In the genomic region with DNA sequence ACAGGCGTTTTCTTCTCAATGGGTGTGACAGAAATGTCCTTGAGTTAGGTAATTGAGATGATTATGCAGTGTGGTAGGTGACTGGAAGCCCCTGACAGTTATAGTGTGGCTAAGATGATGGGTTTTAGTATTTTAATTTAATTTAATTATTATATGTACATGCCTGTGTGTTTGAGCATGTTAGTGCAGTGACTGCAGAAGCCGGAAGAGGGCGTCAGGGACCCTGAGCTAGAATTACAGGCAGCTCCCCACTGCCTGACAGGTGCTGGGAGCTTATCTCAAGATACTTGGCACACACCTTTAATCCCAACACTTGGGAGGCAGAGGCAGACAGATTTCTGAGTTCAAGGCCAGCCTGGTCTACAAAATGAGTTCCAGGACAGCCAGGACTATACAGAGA, we compare ENCODE assay signal across 32 mouse cellular contexts. TPM values are rescaled to one million over a fixed set of nuclear protein-coding genes. Genes with fewer than 3 reads are reported as not detected.
DNase-seq lines count a peak whose midpoint lies in the region; ATAC-seq and TF ChIP-seq lines count a peak whose summit lies in the region.
"Had no signal": no experiment of that assay in that cellular context is flagged by ENCODE, and none has a peak within 500 bp of the region (broad histone marks: within the 10 kb centered on the region; RNA-seq: fewer than 3 reads in every experiment).

No protein-coding gene starts in this region.

- H3K27ac ChIP-seq in MEL (ENCODE audit: control insufficient read depth, low read depth, low read length) = no peak overlapping the region
- H3K27ac ChIP-seq: embryonic facial prominence, embryonic 13.5 days; embryonic facial prominence, embryonic 15.5 days; forebrain, embryonic 10.5 days; forebrain, embryonic 12.5 days had no signal

- peak; percentile 73 for DNase-seq in ES-CJ7 (ENCODE audit: low read depth, low spot score)
- no peak for DNase-seq in MEL (ENCODE audit: low read depth, low spot score)
- DNase-seq in ZHBTc4 (ENCODE audit: low read depth, low spot score) = peak; percentile 82
- no peak for DNase-seq in embryo, embryonic 11 days
- DNase-seq in frontal cortex, postnatal 10 days (ENCODE audit: low spot score in 2 of 2) = no peak
- no peak for DNase-seq in Muller cell, postnatal 12 days (ENCODE audit: inconsistent ontology term)
- DNase-seq: adrenal gland, adult 8-10 months; adrenal gland, postnatal 14 days; adrenal gland, postnatal 36 days; B cell, adult 2 months; cerebellum, adult 11-12 months; cerebellum, adult 2 months; cerebellum, adult 9-10 months; cerebellum, postnatal 10 days; cerebellum, postnatal 25 days; gastrocnemius, adult 2 months had no signal

- peaks cover 56% of the 10 kb centered on the region for H3K4me1 ChIP-seq in E14TG2a.4 (replicated peaks; ENCODE audit: low read depth, low read length)
- no peaks in the 10 kb centered on the region; a peak in 1 of 4 replicates for H3K4me1 ChIP-seq in MEL (ENCODE audit: control insufficient read depth in 1 of 2, insufficient read depth in 2 of 2, low read length in 2 of 2)
- H3K4me1 ChIP-seq: embryonic facial prominence, embryonic 15.5 days; forebrain, embryonic 10.5 days; forebrain, embryonic 12.5 days had no signal

- TF ChIP-seq CTCF in E14TG2a.4 (conservative IDR thresholded peaks at IDR 0.05; ENCODE audit: low read length) = peak; percentile 55
- TF ChIP-seq CTCF in MEL (IDR thresholded peaks at IDR 0.05 in 2 of 3, conservative IDR thresholded peaks at IDR 0.05 in 1 of 3; ENCODE audit: control insufficient read depth in 1 of 3, insufficient read depth in 1 of 3, low read depth in 2 of 3, low read length in 3 of 3, poor library complexity in 1 of 3, severe bottlenecking in 1 of 3) = peak in 1 of 3 experiments; percentile 12; a peak in 2 of 6 replicates

- H3K9ac ChIP-seq in MEL (ENCODE audit: control insufficient read depth, low read depth, low read length, poor library complexity, severe bottlenecking) = no peak overlapping the region
- H3K9ac ChIP-seq: embryonic facial prominence, embryonic 13.5 days; embryonic facial prominence, embryonic 15.5 days; forebrain, embryonic 12.5 days had no signal

- no peak for ATAC-seq in megakaryocyte progenitor cell, adult 5-6 weeks (replicated peaks; ENCODE audit: poor library complexity)
- ATAC-seq: activated CD4-positive, CD25-positive, alpha-beta regulatory T cell, adult 4 months; CD4-positive, CD25-positive, alpha-beta regulatory T cell, adult 4 months; forebrain, embryonic 14.5 days; forebrain, embryonic 16.5 days; Patski had no signal

- H3K4me3 ChIP-seq in E14TG2a.4 (replicated peaks; ENCODE audit: low read length) (peak overlapping the region; percentile 79), MEL (ENCODE audit: control insufficient read depth in 1 of 2, insufficient read depth in 1 of 2, low read depth in 2 of 2, low read length in 2 of 2) (no peak overlapping the region)
- H3K4me3 ChIP-seq: embryonic facial prominence, embryonic 13.5 days; embryonic facial prominence, embryonic 15.5 days; erythroblast, embryonic 14.5 days; forebrain, embryonic 10.5 days; forebrain, embryonic 12.5 days had no signal

- H3K79me2 ChIP-seq in MEL (ENCODE audit: control insufficient read depth, insufficient read depth, low read length, poor library complexity) = no peaks in the 10 kb centered on the region

- no peak for TF ChIP-seq POLR2A in MEL (IDR thresholded peaks at IDR 0.05; ENCODE audit: control insufficient read depth in 1 of 2, insufficient read depth in 1 of 2, low read depth in 1 of 2, low read length in 2 of 2, poor library complexity in 1 of 2)

- peak; percentile 5; the same call in 1 of the 2 replicates for TF ChIP-seq RAD21 in MEL (IDR thresholded peaks at IDR 0.05; ENCODE audit: low read depth, low read length)

- H3K27me3 ChIP-seq in E14TG2a.4 (ENCODE audit: insufficient read depth, low read length) (no peaks in the 10 kb centered on the region), MEL (ENCODE audit: control insufficient read depth in 1 of 2, insufficient read depth in 2 of 2, low read length in 2 of 2) (peaks cover 0 to 3% of the 10 kb centered on the region in 2 experiments; a peak in 1 of 4 replicates)
- H3K27me3 ChIP-seq: CH12.LX; embryonic facial prominence, embryonic 13.5 days; embryonic facial prominence, embryonic 15.5 days; forebrain, embryonic 12.5 days; Patski had no signal

- peaks cover 26% of the 10 kb centered on the region for H3K36me3 ChIP-seq in E14TG2a.4 (ENCODE audit: insufficient read depth, low read length)
- no peaks in the 10 kb centered on the region for H3K36me3 ChIP-seq in MEL (ENCODE audit: control insufficient read depth in 1 of 2, insufficient read depth in 2 of 2, low read length in 2 of 2)
- H3K36me3 ChIP-seq: embryonic facial prominence, embryonic 13.5 days; embryonic facial prominence, embryonic 15.5 days; forebrain, embryonic 10.5 days; forebrain, embryonic 12.5 days; G1E had no signal

- no peak for TF ChIP-seq EP300 in MEL (IDR thresholded peaks at IDR 0.05; ENCODE audit: low read depth in 1 of 2, low read length in 2 of 2)

- H3K9me3 ChIP-seq in E14TG2a.4 (ENCODE audit: low read length) = no peaks in the 10 kb centered on the region
- H3K9me3 ChIP-seq in MEL (replicated peaks; ENCODE audit: insufficient read depth, low read length) = no peaks in the 10 kb centered on the region
- H3K9me3 ChIP-seq: embryonic facial prominence, embryonic 13.5 days; embryonic facial prominence, embryonic 15.5 days; forebrain, embryonic 10.5 days; forebrain, embryonic 12.5 days; G1E had no signal

TF ChIP-seq in MEL, 35 proteins besides CTCF, POLR2A, EP300 and RAD21:
- TF ChIP-seq MYC (IDR thresholded peaks at IDR 0.05; ENCODE audit: low read depth, low read length) = no peak
- no peak for TF ChIP-seq ELF1 (IDR thresholded peaks at IDR 0.05; ENCODE audit: low read depth, low read length)
- no peak for TF ChIP-seq NRF1 (IDR thresholded peaks at IDR 0.05; ENCODE audit: insufficient read depth, low read depth, low read length, poor library complexity, severe bottlenecking)
- no peak for TF ChIP-seq MAFK (IDR thresholded peaks at IDR 0.05; ENCODE audit: borderline replicate concordance, low read depth, low read length)
- no peak for TF ChIP-seq RCOR1 (IDR thresholded peaks at IDR 0.05; ENCODE audit: low read depth, low read length)
- no peak for TF ChIP-seq UBTF (IDR thresholded peaks at IDR 0.05; ENCODE audit: borderline replicate concordance, insufficient read depth, low read depth, low read length)
- no peak for TF ChIP-seq MAX (IDR thresholded peaks at IDR 0.05; ENCODE audit: low read length)
- no peak for TF ChIP-seq TCF12 (IDR thresholded peaks at IDR 0.05; ENCODE audit: low read depth, low read length)
- TF ChIP-seq E2F4 (IDR thresholded peaks at IDR 0.05; ENCODE audit: borderline replicate concordance, low read depth, low read length) = no peak
- no peak for TF ChIP-seq TBP (IDR thresholded peaks at IDR 0.05; ENCODE audit: low read depth, low read length)
- no peak for TF ChIP-seq MAZ (IDR thresholded peaks at IDR 0.05; ENCODE audit: low read depth, low read length)
- no peak for TF ChIP-seq ZMIZ1 (IDR thresholded peaks at IDR 0.05; ENCODE audit: low read depth, low read length)
- no peak for TF ChIP-seq TAL1 (IDR thresholded peaks at IDR 0.05; ENCODE audit: low read length)
- TF ChIP-seq MYB (IDR thresholded peaks at IDR 0.05; ENCODE audit: low read depth, low read length) = no peak
- no peak for TF ChIP-seq USF1 (IDR thresholded peaks at IDR 0.05; ENCODE audit: low read depth, low read length)
- no peak for TF ChIP-seq USF2 (IDR thresholded peaks at IDR 0.05; ENCODE audit: borderline replicate concordance in 1 of 2, insufficient read depth in 1 of 2, low read depth in 1 of 2, low read length in 2 of 2)
- no peak for TF ChIP-seq CHD2 (IDR thresholded peaks at IDR 0.05; ENCODE audit: low read length)
- TF ChIP-seq GATA1 (IDR thresholded peaks at IDR 0.05; ENCODE audit: low read depth, low read length) = no peak
- TF ChIP-seq MXI1 (IDR thresholded peaks at IDR 0.05; ENCODE audit: low read depth, low read length) = no peak
- TF ChIP-seq CHD1 (IDR thresholded peaks at IDR 0.05; ENCODE audit: low read depth, low read length) = no peak

RNA-seq across cellular contexts. Expression of a gene that starts 33.3 kb away (rescaled TPM):
- total RNA-seq in MEL (2012; rRNA removed) = not detected in 2 replicates
- polyA plus RNA-seq in MEL (2012; ENCODE audit: insufficient read depth in 1 of 2, insufficient read length in 2 of 2, low read depth in 1 of 2, low replicate concordance in 2 of 2, missing spikeins in 1 of 2) = not detected
- not detected in 2 replicates for total RNA-seq in megakaryocyte progenitor cell, adult 5-6 weeks (2015)
- total RNA-seq in megakaryocyte progenitor cell, adult 5-6 weeks (2017) = not detected in 2 replicates
- total RNA-seq: adrenal gland, adult 8-10 months; adrenal gland, postnatal 36 days; CH12.LX had no signal
- polyA plus RNA-seq: cerebellum, adult 2 months; cortical plate, adult 2 months; embryonic facial prominence, embryonic 13.5 days; embryonic facial prominence, embryonic 15.5 days; erythroblast, embryonic 14.5 days; forebrain, embryonic 10.5 days; forebrain, embryonic 12.5 days; forebrain, embryonic 14.5 days; forebrain, embryonic 16.5 days; G1E; Patski had no signal

RNA-seq across cellular contexts. Expression of a gene that starts 36.1 kb away (rescaled TPM):
- total RNA-seq in MEL (2012; rRNA removed) = not detected in 2 replicates
- under 1 TPM in 1 of 2 experiments, not detected in 1; 0.22 TPM for polyA plus RNA-seq in MEL (2012; ENCODE audit: insufficient read depth in 1 of 2, insufficient read length in 2 of 2, low read depth in 1 of 2, low replicate concordance in 2 of 2, missing spikeins in 1 of 2)
- total RNA-seq in megakaryocyte progenitor cell, adult 5-6 weeks (2015) = not detected in 2 replicates
- total RNA-seq in megakaryocyte progenitor cell, adult 5-6 weeks (2017) = 0.30 TPM in 1 of 2 replicates, not detected in the other
- polyA plus RNA-seq: CD4-positive, CD25-positive, alpha-beta regulatory T cell, adult 4 months; cerebellum, adult 2 months; embryonic facial prominence, embryonic 11.5 days; embryonic facial prominence, embryonic 13.5 days; erythroblast, embryonic 14.5 days; forebrain, embryonic 10.5 days; forebrain, embryonic 14.5 days; forebrain, embryonic 16.5 days; G1E; Patski had no signal

Comparison
In these comparisons a context has a peak if more than half of its experiments do, and no peak if none do; other contexts are left out.
1. DNase-seq: peak in ES-CJ7 (single experiment) and ZHBTc4 (single experiment); none in MEL (single experiment), embryo, embryonic 11 days (single experiment), frontal cortex, postnatal 10 days (0 of 2) and Muller cell, postnatal 12 days (single experiment).